Mouse (Mus musculus): ENCODE results near the gene Fcho1.

Fcho1 gene

DNA sequence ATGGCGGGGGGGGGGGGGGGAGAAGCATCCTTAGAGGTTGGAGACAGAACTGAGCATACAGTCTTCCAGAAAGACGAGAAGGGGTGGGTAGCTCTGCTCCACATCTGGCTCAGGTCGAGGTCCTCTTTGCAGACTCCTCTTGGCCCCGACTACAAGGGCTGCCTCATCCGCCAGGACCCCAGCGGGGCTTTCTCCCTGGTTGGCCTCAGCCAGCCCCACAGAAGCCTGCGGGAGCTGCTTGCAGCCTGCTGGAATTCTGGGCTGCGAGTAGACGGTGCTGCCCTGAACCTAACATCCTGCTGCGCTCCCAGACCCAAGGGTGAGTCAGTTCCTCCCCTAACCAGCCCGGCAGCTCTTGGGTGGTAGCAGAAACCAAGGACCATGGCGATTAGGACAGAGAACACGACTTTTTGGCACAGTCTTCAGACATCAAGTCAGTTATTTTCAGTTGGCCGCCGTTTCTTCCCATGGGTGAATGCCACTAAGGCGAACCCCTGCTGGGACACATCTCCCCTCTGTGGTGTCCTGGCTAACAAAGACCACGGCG lies 44.1 kb downstream of the Fcho1 start:
- DNase-seq, result no peak

DNA sequence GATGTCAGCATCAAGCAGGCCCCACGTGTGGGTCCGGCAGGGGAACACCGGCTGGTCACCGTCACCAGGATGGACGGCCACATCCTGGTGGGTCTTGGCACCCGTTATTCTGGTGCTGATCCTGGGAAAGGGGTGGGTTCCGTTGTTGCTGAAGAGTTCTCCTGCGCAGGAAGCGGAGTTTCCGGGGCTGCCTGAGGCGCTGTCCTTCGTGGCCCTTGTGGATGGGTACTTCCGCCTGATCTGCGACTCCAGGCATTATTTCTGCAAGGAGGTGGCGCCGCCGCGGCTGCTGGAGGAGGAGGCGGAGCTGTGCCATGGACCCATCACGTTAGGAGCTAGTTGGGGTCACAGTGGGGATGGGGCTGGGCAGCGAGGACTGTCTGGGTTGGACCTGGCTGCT lies 45.0 kb downstream of the Fcho1 start:
- DNase-seq, result no peak

DNA sequence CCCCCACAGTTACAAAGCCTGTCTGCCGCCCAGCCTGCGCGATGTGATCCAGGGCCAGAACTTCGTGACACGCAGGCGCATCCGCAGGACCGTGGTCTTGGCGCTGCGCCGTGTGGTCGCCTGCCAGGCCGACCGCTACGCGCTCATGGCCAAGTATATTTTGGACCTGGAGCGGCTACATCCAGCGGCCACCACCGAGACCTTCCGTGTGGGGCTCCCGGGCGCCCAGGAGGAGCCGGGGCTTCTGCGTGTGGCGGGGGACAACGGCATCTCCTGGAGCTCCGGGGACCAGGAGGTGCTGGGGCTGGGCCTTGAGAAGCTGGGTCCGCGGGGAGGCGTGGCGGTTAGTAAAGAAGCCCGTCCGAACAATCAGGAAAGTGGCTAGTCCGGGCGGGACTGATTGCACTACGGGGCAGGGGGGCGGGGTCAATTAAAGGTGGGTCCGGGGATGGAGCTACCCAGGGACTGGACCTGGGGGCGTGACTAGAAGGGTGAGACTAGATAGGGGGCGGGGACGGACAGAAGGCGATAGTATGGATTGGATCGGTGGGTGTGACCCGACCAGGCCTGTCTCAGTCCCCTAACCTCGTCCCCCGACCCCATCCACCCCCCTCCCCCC lies 45.9 kb downstream of the Fcho1 start:
- no peak for DNase-seq

DNA sequence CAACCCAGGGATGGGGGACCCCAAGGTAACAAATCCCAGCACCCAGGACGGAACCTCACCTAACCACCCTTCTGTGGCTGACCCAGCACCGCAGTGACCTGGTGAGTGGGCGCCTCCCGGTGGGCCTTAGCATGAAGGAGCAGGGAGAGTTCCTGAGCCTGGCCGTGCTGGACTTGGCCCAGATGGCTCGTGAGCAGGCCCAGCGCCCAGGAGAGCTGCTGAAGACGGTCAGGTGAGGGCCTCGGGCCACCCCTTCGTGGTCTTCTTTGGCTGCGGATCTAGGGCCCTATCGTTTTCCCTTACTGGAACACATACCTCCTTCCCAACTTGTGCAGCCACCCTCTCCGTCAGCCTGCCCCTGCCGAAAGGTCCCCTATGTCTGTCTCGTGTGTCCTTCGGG lies 46.4 kb downstream of the Fcho1 start:
- DNase-seq, result no peak

DNA sequence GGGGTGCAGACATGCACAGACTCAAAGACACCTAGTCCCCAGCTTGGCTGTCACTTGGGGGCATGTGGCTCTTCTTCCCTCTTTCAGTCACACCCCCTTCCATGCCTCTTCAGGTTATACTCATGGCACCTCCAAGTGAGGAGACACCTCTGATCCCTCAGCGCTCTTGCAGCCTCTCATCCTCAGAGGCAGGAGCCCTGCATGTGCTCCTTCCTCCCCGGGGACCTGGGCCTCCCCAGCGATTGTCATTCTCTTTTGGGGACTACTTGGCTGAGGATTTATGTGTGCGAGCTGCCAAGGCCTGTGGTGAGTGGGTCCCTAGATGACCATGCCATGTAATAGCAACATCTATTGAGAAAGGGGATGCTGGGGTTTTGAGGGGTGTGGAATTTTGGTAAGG lies 47.3 kb downstream of the Fcho1 start:
- DNase-seq, result no peak

DNA sequence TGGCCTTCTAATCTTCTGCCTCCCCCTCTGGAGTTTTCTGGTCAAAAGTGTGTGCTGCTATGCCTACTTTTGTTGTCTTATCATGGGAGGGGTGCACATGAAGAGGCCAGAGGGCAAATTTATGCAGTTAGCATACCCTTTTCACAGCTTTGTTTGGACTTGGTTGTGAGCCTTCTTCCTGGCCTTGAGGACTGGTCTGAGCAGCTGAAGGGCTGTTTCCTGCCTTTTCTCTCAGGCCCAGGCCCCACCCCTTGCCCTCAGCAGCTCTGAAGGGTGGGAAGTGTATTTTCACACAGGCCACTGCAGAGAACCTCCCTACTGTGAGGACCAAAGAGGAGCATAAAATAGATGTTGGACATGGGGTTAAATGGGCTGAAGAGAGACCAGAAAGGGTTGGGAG lies 48.0 kb downstream of the Fcho1 start:
- no peak for DNase-seq

DNA sequence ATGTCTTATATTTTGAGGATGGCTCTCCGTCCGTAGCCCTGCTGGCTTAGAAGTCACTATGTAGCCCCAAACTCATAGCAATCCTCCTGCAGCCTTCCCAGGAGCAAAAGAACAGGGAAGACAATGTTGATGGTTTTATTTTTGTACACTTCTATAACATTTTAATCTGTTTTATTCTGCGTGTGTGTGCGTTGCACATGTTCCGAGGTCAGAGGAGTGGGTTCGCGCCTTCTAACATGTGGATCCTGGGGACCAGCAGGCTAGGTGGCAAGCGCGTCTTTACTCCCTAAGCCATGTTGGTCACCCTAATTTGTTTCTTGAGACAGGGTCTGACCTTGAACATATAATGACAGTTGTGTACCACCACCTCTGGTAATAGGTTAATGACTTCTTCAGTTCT lies 48.7 kb downstream of the Fcho1 start:
- DNase-seq, result no peak

DNA sequence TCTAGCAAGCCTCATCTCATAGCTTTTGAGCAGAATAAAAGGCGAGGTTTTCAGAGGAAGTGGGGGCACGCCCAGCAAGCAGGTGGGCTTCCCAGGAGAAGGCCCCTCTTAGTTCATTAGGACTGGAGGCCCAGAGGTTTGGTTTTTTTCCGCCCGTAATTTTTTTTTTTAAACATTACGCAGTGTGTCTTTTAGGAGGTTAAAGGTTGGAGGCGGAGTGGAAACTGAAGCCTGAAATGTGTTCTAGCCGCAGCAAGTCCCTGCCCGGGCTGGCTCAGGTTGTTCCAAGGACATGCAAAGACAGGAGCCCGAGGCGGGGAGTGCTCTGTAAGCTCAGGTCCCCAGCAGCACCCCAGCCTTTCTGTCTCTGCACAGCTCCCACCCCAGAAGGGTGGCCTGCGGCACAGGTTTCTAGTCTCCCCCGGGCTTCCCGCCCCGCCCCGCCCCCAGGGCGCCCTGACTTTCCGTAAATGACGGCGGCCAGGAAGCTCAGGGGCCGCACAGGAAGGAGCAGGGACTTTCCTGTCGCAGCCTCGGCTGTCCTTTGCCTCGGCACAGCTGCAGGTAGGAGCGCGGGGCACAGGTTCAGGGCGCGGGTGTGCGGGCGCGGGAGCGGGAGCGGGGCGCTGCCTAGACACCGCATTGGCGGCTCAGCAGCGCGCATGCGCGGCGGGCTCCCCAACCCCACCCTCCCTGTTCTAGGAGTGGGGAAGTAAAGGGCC lies 49.3 kb downstream of the Fcho1 start, which contains the start of gene Jak3:
Gene Jak3 (plus strand): TSS at position 277 of the 722 bp plus-strand sequence.
- DNase-seq, result peak; percentile 55

DNA sequence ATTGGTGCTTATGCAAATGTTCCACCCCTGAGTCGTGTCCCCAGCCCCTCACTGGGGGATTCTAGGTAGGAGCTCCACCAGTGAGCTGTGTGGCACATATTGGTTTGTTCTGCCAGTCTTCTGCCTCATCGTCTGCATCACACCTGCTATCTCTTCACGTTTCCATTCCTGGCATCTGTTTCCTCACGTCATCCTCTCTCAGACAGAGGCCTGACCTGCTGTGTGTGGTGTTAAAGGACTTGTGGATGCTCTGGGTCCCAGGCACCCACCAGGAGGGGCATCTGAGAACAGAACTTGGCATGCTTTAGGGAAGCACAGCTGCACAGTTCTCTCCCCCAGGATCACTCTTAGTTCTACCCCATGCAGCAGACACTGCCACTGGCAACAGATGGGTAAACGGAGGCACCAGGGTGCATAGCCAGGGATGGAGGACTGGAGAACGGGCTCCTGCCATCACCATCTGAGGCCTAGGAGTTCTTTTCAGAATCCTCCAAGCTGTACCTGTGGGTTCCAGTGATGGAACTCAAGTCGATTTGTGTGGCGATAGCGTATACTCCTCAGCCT lies 50.0 kb downstream of the Fcho1 start:
- no peak for DNase-seq

DNA sequence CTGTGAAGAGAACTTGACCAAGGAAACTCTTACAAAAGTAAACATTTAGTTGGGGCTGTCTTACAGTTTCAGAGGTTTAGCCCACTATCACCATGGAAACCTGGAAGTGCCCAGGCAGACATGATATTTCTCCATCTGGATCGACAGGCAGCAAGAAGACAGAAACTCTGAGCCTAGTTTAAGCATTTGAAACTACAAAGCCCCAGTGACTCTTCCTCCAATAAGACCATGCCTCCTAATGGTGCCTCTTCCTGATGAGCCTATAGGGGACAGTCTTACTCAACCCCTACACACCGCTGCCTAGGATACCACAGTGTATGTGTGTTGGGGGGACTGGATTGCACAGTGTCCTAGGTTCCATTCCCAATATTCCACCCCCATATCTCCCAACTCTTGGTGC lies 51.4 kb downstream of the Fcho1 start:
- no peak for DNase-seq

DNA sequence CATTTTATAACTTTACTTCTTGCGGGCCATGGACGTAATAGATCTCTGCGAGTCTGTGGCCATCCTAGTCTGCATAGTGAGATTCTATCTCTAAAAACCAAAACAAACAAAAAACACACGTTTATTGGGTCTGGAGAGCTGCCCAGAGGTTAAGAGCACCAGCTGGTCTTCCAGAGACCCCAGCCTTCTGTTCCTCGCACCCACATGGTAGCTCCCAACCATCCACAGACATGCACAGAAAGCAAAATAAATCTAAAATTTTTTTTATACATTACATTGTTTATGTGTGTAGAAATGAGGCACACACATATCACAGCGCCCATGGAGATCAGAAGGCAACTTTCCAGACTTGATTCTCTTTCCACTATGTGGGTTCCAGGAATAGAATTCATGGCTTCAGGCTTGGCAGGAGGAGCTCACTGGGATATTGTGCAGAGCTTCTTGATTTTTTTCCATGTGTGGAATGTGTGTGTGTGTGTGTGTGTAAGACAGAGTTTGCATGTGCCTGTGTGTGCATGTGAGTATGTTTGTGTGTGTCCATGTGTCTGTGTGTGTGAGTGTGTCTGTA lies 53.3 kb downstream of the Fcho1 start:
- DNase-seq, result no peak

DNA sequence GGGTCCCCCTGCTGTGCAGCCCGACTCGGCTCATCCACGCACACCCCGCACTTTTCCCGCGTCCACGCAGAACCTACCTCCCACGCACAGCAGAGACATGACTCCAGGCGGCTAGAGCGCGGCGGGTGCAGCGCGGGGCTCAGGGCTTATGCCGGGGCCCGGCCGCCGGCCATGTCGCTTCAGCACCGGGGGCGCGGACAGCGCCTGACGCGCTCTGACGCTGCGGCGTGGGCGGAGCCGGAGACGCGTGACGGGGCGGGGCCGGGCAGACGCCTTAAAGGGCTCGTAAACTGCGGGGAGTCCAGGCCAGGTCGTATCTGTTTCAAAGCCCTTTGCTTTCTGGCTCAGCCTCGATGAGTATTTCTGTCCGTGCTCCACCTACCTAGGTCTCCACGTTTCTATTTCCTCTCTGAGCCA lies 54.0 kb downstream of the Fcho1 start, which contains the start of gene Unc13a:
Gene Unc13a (minus strand): TSS at position 209 of the 417 bp plus-strand sequence.
- DNase-seq, result peak; percentile 94

DNA sequence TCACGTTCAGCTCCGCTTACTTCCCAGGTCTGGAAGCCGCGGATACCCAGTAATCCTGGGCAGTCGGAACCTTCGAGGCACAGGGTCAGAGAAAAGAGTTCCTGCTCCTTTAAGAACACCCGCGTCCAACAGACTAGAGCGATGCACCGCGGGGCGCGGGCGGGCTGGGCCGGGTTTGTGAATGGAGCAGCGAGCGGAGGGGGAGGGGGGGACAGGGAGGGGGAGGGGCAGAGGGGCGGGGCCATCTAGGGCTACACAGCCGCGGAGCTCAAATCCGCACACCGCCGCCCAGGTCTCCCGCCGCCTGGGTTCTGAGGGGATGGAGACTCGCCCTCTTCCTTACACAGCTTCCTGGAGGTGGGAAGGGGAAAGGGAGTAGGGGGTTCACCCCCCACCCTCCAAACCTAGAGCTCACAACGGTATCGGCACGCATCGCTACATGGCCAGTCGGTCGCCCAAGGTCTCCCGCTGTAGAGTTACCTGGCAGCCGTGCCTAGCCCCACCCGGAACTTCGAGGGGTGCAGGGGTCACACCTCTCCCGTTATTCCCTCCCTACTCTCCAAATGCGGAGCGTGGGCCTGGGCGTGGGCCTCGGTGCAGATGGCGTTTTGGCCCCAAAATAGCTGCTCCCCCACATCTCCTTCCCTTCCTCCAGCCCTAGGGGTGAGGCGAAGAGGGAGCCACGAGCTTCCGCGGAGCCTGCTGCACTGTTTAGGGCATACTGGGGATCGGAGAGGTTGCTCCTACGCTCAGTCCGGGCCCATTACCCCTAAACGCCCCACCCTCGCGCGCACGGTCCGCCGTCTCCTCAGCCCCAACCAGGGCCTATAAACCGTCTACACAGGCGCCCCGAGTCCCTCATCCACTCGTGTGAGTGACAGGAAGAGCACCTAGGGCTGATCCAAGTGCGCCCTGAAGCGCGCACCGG lies 54.6 kb downstream of the Fcho1 start:
- peak; percentile 79 for DNase-seq

DNA sequence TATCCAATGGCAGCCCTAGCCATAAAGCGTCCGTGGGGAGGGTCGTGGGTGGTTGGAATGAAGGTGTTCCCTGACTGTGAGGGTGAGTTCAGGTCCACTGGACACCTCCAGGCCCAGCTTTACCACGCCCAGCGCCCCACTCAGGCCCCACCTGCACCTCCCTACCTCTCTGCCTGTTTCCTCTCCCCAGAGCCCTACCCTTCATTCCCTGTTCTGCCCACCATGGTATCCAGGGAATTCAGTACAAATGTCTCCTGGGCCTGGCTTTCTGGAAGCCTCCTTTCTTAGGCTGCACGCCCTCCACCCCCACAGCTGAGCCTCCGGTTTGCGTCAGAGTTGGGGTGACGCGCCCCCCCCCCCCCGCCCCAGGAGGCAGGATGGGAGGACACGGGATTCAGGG lies 55.3 kb downstream of the Fcho1 start:
- DNase-seq, result peak; percentile 64

DNA sequence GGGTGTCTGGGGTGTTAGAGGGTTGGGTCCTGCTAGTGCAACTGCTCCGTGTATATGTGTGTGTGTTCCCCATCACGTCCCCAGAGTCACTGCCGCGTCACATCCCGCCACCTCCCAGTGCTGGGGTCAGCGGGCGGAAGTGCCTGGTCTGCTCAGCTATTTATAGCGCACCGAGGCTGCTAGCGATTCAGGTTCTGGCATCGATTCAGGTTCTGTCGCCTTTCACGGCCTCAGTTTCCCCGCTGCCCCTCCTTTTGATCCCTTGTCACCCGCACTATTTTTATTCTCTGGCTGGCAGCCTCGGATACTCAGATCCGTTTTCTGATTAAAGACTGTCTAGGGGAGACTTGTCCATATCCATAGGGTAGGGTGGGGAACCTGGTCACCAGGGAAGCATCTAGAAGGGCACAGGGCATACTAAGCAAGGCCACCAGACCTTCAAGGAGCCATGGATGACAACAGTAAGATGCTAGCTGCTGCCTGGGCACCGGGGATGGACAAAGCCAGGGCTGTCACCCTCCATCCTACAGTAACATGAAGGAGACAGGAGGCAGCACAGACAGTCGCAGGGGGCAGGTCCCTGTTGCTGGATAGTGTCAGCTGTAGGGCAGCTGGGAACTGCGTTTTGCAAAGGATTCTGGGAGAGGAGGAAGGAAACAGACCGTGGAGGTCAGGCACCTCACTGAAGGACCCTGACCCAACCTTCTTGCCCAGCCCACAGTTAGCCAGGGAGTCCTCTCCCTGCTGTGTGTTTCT lies 57.1 kb downstream of the Fcho1 start:
- DNase-seq, result peak; percentile 47

DNA sequence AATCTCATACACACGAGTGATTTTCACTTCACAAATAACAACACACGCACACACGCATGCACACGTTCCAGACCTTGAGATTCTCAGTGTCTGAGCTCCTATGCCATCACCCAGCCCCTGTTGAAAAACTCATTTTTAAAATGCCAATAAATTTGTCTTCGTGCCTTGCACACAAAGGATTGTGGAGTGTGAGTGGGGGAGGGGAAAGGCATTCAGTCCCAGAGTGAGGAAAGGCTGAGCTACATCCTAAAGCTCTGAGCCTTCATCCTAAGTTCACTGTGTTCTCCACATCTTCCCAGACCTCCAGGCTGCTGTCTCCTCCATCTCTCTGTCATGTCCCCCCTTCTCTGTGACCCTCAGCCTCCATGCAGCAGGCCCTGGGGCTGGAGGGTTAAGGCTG lies 58.3 kb downstream of the Fcho1 start:
- no peak for DNase-seq

DNA sequence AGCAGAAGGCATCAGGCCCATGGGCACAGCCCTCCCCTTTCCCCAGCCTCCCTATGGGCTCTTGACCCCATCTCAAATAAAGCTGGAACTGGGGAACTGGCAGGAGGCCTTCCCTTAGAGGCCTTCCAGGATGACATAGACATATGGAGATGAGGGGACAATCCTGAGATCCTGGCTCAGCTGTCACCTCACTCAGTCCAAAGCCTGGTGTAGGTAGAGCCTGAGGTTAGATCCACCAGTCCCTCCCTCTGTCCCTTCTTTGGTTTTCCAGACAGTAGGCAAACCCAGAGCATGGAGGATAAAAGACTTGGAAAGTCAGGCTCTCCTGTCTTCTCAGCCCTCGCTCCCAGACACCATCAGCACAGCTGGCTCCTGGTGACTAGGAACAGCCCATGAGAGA lies 58.7 kb downstream of the Fcho1 start:
- no peak for DNase-seq

DNA sequence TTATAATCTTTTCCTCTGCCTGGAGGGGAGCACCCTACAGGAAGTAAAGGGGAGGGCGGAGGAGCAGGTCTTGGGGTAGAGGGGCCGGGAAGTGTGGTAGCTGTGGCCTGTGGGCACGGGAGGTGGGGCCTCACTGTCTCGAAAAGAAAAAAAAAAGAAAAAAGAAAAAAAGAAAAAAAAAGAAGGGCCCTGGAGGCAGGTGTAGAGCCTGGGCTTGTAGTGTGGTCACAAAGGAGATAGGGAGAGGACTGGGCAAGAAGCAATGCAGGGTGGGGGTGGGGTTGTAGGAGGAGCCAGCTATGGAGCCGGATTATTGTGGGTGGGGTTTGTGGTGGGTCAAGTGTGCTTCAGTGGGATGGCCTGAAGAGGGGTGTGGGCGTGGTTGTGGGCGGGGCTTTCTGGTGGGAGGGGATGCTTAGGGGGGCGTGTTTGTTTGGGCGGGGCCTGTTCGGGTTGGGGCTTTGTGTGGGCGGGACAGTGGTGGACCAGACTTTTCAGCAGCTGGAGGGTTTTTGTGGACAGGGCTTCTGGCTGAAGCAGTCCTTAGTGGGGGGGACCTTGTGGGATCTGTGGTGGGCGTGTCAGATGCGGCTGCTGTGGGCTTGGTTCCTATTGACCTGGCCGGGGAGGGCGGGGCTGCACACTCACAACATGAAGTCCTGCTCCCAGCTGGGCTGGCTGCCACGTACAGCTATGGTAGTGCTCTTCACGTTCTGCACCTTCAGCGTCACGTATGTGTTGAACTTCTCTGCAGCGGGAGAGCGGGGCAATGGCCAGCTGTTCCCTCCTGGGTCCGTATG lies 60.0 kb downstream of the Fcho1 start:
- no peak for DNase-seq

DNA sequence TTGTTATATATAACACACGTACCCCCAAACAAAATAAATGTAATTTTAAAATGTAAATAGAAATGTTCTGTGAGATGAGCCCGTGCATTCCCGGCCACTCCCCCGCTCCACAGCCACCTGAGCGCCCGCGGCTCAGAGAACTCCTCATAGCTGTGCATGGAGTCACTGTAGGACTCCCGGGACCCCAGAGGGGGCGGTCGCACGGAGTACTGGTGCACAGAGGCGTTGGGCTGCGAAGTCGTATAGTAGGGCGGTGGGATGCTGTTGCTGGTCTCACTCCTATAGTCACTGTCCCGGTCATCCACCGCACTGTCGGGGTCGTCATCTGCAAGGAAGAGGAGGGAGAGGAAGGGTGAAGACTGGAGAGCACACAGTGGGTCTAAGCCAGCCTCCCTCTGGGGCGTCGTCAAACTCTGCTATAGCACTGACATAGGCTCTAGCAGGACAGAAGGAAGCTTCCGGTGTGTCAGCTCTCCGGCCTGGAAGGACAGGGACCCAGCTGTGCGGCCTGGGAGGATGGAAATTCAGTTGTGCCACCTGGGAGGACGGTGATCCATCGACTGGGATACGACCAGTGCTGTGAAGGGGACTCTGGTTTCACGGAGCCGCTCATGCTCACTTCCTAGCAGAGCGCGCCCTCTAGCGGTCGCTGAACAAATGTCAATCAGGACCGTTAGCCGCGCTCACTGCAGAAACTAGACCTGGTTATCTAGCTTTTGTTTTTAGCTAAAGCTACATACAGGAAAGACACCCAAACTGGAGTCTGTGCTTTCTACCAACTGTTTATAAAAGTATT lies 65.0 kb downstream of the Fcho1 start:
- DNase-seq, result peak; percentile 86

DNA sequence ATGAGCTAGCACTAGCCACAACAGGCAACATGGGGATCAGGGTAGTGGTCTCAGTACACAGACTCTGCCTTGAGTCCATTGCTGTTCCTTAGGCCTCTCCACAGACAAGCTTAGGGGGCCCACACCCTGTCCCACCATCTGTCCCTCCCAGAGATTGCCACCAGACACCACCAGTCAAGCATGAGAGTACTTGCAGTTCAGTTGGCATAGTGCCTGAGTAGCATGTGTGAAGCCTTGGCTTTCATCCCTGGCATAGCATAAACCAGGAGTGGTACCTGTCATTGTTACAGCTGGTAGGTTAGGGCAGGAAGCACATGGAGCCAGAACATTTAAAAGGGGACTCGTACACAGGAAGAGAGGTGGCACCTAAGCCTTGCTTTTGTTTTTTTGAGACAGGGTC lies 65.8 kb downstream of the Fcho1 start:
- DNase-seq, result no peak
